Mouse (Mus musculus) embryonic facial prominence, embryonic 11.5 days (tissue): ENCODE data around the gene Tacc2. TPM values are rescaled to one million over a fixed set of nuclear protein-coding genes. Genes with fewer than 3 reads are reported as not detected.

Experiments
- ATAC-seq: fragments of 200-750 bp; cut with Nextera tagmentation; replicated peaks from 2 replicates; pipeline ENCODE4 v1.8.0; 2017; ENCODE audit warnings: low read depth; ENCODE audit not compliant: insufficient number of reproducible peaks, low FRiP score, low TSS enrichment
- DNase-seq: peaks from one replicate; pipeline ENCODE4 v3.0.0-alpha.2; 2015; ENCODE audit warnings: low spot score
- H3K27ac ChIP-seq: fragments of 300-500 bp; sonication (generic); replicated peaks from 2 replicates; pipeline ENCODE4 v1.5.1; 2014; ENCODE audit warnings: mild to moderate bottlenecking, low read depth, low read length, control low read depth
- H3K27me3 ChIP-seq: fragments of 300-500 bp; sonication (generic); 2 replicates; pipeline ENCODE4 v1.6.1; 2014; ENCODE audit warnings: mild to moderate bottlenecking, low read length, moderate library complexity, mixed read lengths; ENCODE audit not compliant: control insufficient read depth, insufficient read depth
- H3K36me3 ChIP-seq: fragments of 300-500 bp; sonication (generic); replicated peaks from 2 replicates; pipeline ENCODE4 v1.6.1; 2014; ENCODE audit warnings: low read depth, mild to moderate bottlenecking, low read length, moderate library complexity, mixed read lengths; ENCODE audit not compliant: control insufficient read depth, insufficient read depth
- H3K4me1 ChIP-seq: fragments of 300-500 bp; sonication (generic); 2 replicates; pipeline ENCODE4 v1.6.1; 2014; ENCODE audit warnings: low read length, mixed read lengths; ENCODE audit not compliant: control insufficient read depth, insufficient read depth
- H3K4me2 ChIP-seq: fragments of 300-500 bp; sonication (generic); 2 replicates; pipeline ENCODE4 v1.6.1; 2014; ENCODE audit warnings: low read depth, mild to moderate bottlenecking, control low read depth, low read length, moderate library complexity
- H3K4me3 ChIP-seq: fragments of 300-500 bp; sonication (generic); 2 replicates; pipeline ENCODE4 v1.5.1; 2014; ENCODE audit warnings: low read depth, low read length, control low read depth
- H3K9ac ChIP-seq: fragments of 300-500 bp; sonication (generic); replicated peaks from 2 replicates; pipeline ENCODE4 v1.6.1; 2014; ENCODE audit warnings: mild to moderate bottlenecking, control low read depth, low read length
- H3K9me3 ChIP-seq: fragments of 300-500 bp; sonication (generic); replicated peaks from 2 replicates; pipeline ENCODE4 v1.6.1; 2016; ENCODE audit warnings: mild to moderate bottlenecking, low read length, inconsistent platforms, mixed read lengths; ENCODE audit not compliant: control insufficient read depth
- WGBS: fragments of 180-500 bp; shearing (Covaris S2); extraction: QIAGEN DNeasy Blood & Tissue Kit; methylation state at CpG from one replicate; pipeline ENCODE4 v1.1.7; 2014; 5-methylcytosine and 5-hydroxymethylcytosine counted together
- polyA plus RNA-seq: library from polyadenylated mRNA; unstranded; fragments of >200 nt; fragmentation: Nextera tagmentation; extraction: Ambion mirVana; gene quantifications from 2 replicates; pipeline ENCODE4 v1.2.1, GENCODE M21; 2014

Tacc2 gene
- polyA plus RNA-seq, 1 experiment from 2014 or later, result 39.9 TPM

- no peak overlapping the region for H3K9ac ChIP-seq
- 84% methylated on average over 12 of the region's 12 CpGs for WGBS
- H3K36me3 ChIP-seq, result no peaks in the 10 kb centered on the region
- H3K4me2 ChIP-seq, result no peak overlapping the region
- no peak overlapping the region for H3K4me3 ChIP-seq
- H3K27ac ChIP-seq, result no peak overlapping the region
- H3K27me3 ChIP-seq, result no peaks in the 10 kb centered on the region
- ATAC-seq, result no peak
- no peaks in the 10 kb centered on the region for H3K9me3 ChIP-seq
- no peaks in the 10 kb centered on the region for H3K4me1 ChIP-seq
- DNase-seq, result no peak
Measured at GRCm38 (mm10) chr7:130785923-130786575, 208.8 kb downstream of the Tacc2 start.

GRCm38 (mm10) chr7:130786708-130787107 lies 209.5 kb downstream of the Tacc2 start:
- Histone ChIP-seq H3K36me3 (no peaks in the 10 kb centered on the region), H3K27me3 (no peaks in the 10 kb centered on the region), H3K9me3 (no peaks in the 10 kb centered on the region), H3K4me1 (no peaks in the 10 kb centered on the region), H3K4me2 (no peak overlapping the region), H3K4me3 (no peak overlapping the region), H3K9ac (no peak overlapping the region), H3K27ac (no peak overlapping the region)
- ATAC-seq (no peak), DNase-seq (no peak)
- WGBS, result 85% methylated on average over 5 of the region's 5 CpGs

- Histone ChIP-seq H3K4me2 (no peak overlapping the region), H3K27ac (no peak overlapping the region), H3K36me3 (no peaks in the 10 kb centered on the region), H3K4me1 (no peaks in the 10 kb centered on the region), H3K9ac (no peak overlapping the region), H3K4me3 (no peak overlapping the region), H3K27me3 (no peaks in the 10 kb centered on the region), H3K9me3 (no peaks in the 10 kb centered on the region)
- ATAC-seq, result no peak
- 94% methylated on average over 4 of the region's 4 CpGs for WGBS
- DNase-seq, result no peak
Measured at GRCm38 (mm10) chr7:130787537-130787936, 210.3 kb downstream of the Tacc2 start.

GRCm38 (mm10) chr7:130788950-130789349 lies 211.7 kb downstream of the Tacc2 start:
- Histone ChIP-seq H3K27ac (no peak overlapping the region), H3K4me1 (no peaks in the 10 kb centered on the region), H3K9ac (no peak overlapping the region), H3K36me3 (no peaks in the 10 kb centered on the region), H3K4me2 (no peak overlapping the region), H3K27me3 (no peaks in the 10 kb centered on the region), H3K4me3 (no peak overlapping the region), H3K9me3 (no peaks in the 10 kb centered on the region)
- no peak for ATAC-seq
- DNase-seq, result no peak
- WGBS, result 77% methylated on average over 3 of the region's 3 CpGs

GRCm38 (mm10) chr7:130789456-130789855 lies 212.2 kb downstream of the Tacc2 start:
- Histone ChIP-seq H3K4me3 (no peak overlapping the region), H3K27me3 (no peaks in the 10 kb centered on the region), H3K9me3 (no peaks in the 10 kb centered on the region), H3K36me3 (no peaks in the 10 kb centered on the region), H3K27ac (no peak overlapping the region), H3K4me1 (no peaks in the 10 kb centered on the region), H3K4me2 (no peak overlapping the region), H3K9ac (no peak overlapping the region)
- DNase-seq, result no peak
- 85% methylated on average over 7 of the region's 7 CpGs for WGBS
- ATAC-seq, result no peak

- no peak for ATAC-seq
- H3K27me3 ChIP-seq, result no peaks in the 10 kb centered on the region
- H3K4me2 ChIP-seq, result no peak overlapping the region
- 58% methylated on average over 9 of the region's 9 CpGs for WGBS
- H3K27ac ChIP-seq, result no peak overlapping the region
- H3K9me3 ChIP-seq, result no peaks in the 10 kb centered on the region
- no peaks in the 10 kb centered on the region for H3K4me1 ChIP-seq
- no peak overlapping the region for H3K4me3 ChIP-seq
- H3K9ac ChIP-seq, result no peak overlapping the region
- no peaks in the 10 kb centered on the region for H3K36me3 ChIP-seq
- DNase-seq, result peak; percentile 47
Measured at GRCm38 (mm10) chr7:130793671-130794070, 216.4 kb downstream of the Tacc2 start.

GRCm38 (mm10) chr7:130796786-130797185 lies 219.5 kb downstream of the Tacc2 start:
- no peak overlapping the region for H3K27ac ChIP-seq
- no peak overlapping the region for H3K4me2 ChIP-seq
- no peaks in the 10 kb centered on the region for H3K27me3 ChIP-seq
- H3K9ac ChIP-seq, result no peak overlapping the region
- H3K4me3 ChIP-seq, result no peak overlapping the region
- H3K9me3 ChIP-seq, result no peaks in the 10 kb centered on the region
- no peak for DNase-seq
- no peak for ATAC-seq
- H3K36me3 ChIP-seq, result no peaks in the 10 kb centered on the region
- no peaks in the 10 kb centered on the region for H3K4me1 ChIP-seq
- WGBS, result 59% methylated on average over 8 of the region's 8 CpGs

- Histone ChIP-seq H3K27me3 (no peaks in the 10 kb centered on the region), H3K36me3 (no peaks in the 10 kb centered on the region), H3K27ac (no peak overlapping the region), H3K4me3 (no peak overlapping the region), H3K9ac (no peak overlapping the region), H3K9me3 (no peaks in the 10 kb centered on the region), H3K4me2 (no peak overlapping the region), H3K4me1 (no peaks in the 10 kb centered on the region)
- ATAC-seq (no peak), DNase-seq (no peak)
- 88% methylated on average over 6 of the region's 6 CpGs for WGBS
Measured at GRCm38 (mm10) chr7:130797524-130797923, 220.3 kb downstream of the Tacc2 start.
